Mouse (Mus musculus): ENCODE results near the gene Ssh2. TPM values are rescaled to one million over a fixed set of nuclear protein-coding genes. Genes with fewer than 3 reads are reported as not detected.
"Not testable (repeated sequence)": the region's sequence is repeated elsewhere in the genome, so short reads cannot be mapped to it uniquely, and the experiment has no call there.

The Ssh2 gene
- total RNA-seq, 4 experiments from 2014 or later: 64.4 to 77.0 (median 70.7) TPM

GRCm38 (mm10) chr11:77230765-77231164, 14.7 kb downstream of the Ssh2 start:
- no peak for DNase-seq (ENCODE audit: low spot score)

GRCm38 (mm10) chr11:77231514-77231913, 15.4 kb downstream of the Ssh2 start:
- no peak for DNase-seq (ENCODE audit: low spot score)

- no peak for DNase-seq (ENCODE audit: low spot score)
These were observed 19.2 kb downstream of the Ssh2 start for GRCm38 (mm10) chr11:77235267-77235666.

DNA sequence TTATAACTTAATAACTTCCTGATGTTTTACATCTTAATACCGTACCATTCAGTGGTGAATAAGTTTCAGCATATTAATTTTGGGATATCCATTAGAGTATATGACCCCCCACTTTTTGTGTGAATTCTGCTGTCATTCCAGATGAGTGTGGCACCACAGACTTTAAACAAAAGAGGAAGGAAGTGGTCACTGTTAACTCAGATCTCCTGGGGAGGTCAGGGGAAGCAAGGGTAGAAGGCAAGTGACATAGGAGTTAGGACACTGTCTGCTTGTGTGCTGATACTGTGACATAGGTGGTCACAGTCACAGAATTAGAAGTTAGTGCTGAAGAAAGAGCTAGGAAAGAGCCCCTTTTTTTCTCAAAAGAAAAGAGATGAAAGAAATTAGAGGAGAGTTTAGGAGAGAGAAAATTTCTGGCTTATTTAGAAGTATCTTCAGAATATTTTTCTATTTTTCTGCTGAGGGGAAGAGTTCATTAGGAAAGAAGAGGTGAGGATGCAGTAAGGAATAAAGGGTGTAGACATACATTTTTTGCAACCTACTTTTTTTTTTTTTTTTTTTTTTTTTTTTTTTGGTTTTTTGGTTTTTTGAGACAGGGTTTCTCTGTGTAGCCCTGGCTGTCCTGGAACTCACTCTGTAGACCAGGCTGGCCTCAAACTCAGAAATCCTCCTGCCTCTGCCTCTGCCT, 23.7 kb downstream of the Ssh2 start:
- no peak for DNase-seq (ENCODE audit: low spot score)

- DNase-seq (ENCODE audit: low spot score): no peak
These were observed 24.6 kb downstream of the Ssh2 start for GRCm38 (mm10) chr11:77240466-77241246.

- DNase-seq (ENCODE audit: low spot score): peak; percentile 28
These were observed 26.8 kb downstream of the Ssh2 start for GRCm38 (mm10) chr11:77242912-77243311.

DNA sequence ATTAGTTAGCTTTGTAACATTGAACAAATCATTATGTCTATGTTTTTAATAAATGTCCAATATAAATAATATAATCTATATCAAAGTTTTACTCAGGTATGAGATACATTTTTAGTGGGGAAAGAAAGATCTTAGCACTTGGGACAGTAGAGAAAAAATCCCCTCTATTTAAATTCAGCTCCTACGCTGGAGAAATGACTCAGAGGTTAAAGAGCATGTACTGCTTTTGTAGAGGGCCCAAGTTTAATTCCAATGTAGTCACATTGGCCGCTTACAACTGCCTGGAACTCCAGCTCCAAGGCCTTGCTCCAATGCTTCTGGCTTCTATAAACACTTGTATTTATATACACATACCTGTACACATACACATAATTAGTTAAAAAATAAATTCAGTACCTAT, 36.7 kb downstream of the Ssh2 start:
- DNase-seq (ENCODE audit: low spot score): peak; percentile 9

GRCm38 (mm10) chr11:77259441-77259840, 43.4 kb downstream of the Ssh2 start:
- peak; percentile 39 for DNase-seq (ENCODE audit: low spot score)

DNA sequence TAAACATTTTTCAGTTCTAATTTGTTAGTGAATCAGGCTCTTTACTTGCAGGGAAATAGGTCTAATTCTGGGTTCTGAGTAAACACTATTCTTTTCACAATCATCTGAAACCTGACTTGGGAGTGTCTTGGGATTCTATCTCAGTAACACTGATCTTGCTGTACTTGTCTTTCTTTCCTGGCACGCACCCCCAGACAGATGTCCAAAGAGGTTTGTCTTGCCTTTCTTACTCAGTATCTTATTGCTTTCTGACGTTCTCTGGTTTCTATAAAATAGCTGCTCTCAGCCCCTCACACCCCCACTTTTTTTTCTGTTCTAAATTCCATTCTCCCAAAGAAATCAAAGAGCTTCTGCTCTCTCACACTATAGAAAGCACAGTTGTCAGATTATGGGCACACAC, 51.3 kb downstream of the Ssh2 start:
- no peak for DNase-seq (ENCODE audit: low spot score)

DNA sequence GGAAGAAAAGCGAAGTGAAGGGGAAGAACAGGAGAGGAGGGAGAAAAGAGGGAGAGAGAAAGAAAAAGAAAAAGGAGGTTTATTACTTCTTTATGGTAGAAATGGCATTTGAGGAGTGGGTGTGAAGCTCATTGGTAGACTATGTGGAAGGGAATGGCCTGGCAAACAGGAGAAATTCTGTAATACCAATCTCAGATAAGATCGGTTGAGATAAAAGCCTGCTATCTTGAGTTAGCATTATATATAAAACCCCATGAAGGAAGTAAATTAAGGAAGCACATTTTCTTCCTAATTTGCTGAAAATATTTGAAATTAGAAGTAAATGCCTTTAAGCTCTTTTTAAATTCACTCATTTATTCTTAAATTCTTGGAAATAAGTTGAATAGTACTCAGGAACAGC, 59.9 kb downstream of the Ssh2 start:
- DNase-seq (ENCODE audit: low spot score): no peak

GRCm38 (mm10) chr11:77278538-77278937, 62.5 kb downstream of the Ssh2 start:
- peak; percentile 13 for DNase-seq (ENCODE audit: low spot score)

- DNase-seq (ENCODE audit: low spot score): no peak
These were observed 64.1 kb downstream of the Ssh2 start for GRCm38 (mm10) chr11:77280219-77280618.

GRCm38 (mm10) chr11:77291447-77291846, 75.4 kb downstream of the Ssh2 start:
- no peak for DNase-seq (ENCODE audit: low spot score)

DNA sequence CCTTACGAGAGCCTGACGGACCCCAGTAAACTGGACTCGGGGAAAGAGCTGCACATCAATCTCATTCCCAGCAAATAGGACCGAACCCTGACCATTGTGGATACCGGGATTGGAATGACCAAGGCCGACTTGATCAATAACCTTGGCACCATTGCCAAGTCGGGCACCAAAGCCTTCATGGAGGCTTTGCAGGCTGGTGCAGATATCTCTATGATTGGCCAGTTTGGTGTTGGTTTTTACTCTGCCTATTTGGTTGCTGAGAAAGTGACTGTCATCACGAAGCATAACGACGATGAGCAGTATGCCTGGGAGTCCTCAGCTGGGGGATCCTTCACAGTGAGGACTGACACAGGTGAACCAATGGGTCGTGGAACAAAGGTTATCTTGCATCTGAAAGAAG, 77.6 kb downstream of the Ssh2 start:
- not testable (repeated sequence) for DNase-seq (ENCODE audit: low spot score)

DNA sequence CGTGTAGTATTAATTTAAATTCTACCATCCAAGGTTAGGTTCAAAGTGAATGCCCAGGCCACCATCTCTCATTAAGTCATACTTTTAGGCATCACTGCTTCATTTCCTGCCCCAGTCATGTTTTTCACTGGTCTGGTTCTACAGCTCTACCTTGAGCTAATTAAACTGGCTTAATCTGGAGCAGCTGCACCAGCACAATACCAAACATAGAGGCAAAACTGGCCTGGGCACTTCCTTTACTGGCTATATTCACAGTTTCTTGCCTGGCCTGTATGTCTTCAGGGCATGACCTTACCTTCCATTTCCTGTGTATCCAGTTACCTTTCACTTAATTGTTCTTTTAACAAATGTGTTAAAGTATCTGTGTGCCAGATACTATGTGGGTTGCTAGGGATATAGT, 81.2 kb downstream of the Ssh2 start:
- no peak for DNase-seq (ENCODE audit: low spot score)

DNA sequence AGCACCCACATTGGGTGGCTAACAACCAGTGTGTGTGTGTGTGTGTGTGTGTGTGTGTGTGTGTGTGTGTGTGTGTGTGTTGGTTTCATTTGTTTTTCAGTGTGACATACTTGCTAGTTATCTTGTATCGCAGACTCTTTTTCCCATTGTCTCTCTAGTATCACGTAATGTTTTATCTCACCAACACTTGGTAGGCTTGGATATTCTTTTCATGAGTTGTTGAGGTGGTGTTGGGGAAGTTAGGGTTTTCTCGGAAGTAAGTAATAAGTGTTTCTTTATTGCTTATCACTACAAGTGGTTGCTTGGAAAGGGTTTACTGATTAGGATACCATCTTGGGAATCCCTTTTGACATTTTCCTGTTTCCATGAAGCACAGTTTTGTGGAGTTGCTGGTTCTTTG, 91.1 kb downstream of the Ssh2 start:
- DNase-seq (ENCODE audit: low spot score): no peak

DNA sequence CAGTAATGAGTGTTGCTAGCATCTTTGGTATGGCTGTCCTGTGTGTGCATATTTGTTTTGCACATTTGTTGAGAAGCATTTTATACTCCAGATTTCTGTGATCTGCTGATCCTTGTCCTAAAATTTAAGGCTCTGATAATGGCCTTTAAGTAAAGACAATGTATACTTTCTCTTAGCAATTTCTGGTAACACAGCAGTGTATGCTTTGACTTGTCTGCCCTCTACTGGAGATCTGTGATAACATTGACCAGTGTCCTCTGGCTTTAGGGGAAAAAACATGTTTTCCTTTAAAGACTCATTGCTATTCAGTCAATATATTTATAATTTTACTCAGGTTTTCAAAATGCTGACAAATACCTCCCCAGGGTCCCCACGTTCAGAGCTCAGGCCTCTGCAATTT, 92.4 kb downstream of the Ssh2 start:
- peak; percentile 56 for DNase-seq (ENCODE audit: low spot score)

- DNase-seq (ENCODE audit: low spot score): peak; percentile 79
These were observed 101.8 kb downstream of the Ssh2 start for GRCm38 (mm10) chr11:77317721-77318477.

DNA sequence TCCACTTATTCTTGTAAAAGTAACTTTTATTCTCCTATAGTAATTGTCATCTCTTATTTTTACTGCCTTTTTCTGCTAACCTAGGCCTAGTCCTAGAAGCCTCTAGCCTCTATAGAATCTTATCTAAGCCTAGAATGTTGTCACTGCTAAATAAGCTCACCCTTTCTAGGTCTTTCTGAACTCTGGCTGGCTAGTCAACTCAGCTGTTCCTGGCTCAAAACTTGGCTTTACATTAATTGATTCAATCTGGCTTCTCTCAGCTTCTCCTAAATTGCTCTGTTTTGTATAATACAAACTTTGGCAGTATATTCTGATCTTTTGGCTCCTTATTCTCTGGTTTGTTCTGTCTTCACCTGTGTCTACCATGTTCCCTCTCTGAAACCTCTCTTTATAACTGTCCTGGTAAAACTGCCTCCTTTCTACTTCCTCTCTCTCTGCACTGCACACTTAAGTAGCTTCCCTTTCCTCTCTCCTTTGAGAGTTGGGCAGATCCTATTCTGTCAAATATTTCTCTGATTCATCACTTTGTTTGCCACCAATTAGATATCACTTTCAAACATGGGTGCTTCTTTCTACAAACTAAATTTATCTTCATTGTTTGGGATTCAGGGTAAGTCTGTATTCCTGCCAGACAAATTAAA, 102.5 kb downstream of the Ssh2 start:
- no peak for DNase-seq (ENCODE audit: low spot score)

- no peak for DNase-seq (ENCODE audit: low spot score)
These were observed 105.1 kb downstream of the Ssh2 start for GRCm38 (mm10) chr11:77321214-77321613.

DNA sequence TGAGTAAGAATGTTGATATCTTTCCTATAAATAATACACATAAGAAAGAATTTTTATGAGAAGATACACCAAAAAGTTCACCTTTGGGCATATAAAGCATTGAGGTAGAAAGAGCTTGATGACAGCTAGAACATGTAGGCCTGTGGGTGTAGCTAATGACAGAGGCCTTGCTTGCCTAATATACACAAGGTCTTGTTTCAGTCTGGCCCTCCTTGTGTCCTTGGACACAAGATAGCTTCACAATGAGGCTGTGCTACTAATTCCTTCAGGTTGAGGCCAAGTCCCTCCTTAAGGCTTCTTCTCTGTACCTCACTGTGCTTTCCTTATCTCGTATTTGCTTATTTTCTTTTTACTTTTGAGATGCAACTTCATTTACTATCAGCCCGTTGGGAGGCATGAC, 114.4 kb downstream of the Ssh2 start:
- DNase-seq (ENCODE audit: low spot score): no peak

- DNase-seq (ENCODE audit: low spot score): no peak
These were observed 131.2 kb downstream of the Ssh2 start for GRCm38 (mm10) chr11:77347273-77347672.

All from heart, adult 8-10 months (tissue).